Mouse (Mus musculus) heart, adult 11 months (tissue): ENCODE data around the gene 9230112D13Rik.

Source experiments
- DNase-seq: peaks from one replicate; pipeline ENCODE4 v3.0.0; 2022

Gene 9230112D13Rik

GRCm38 (mm10) chr14:34522701-34523100 lies at the start of gene 9230112D13Rik:
Gene 9230112D13Rik, minus strand, starts transcription at chr14:34522801.
- DNase-seq, result no peak

- DNase-seq, result peak; percentile 95
These were observed 49.2 kb upstream of the 9230112D13Rik start for GRCm38 (mm10) chr14:34571610-34572387.

DNA sequence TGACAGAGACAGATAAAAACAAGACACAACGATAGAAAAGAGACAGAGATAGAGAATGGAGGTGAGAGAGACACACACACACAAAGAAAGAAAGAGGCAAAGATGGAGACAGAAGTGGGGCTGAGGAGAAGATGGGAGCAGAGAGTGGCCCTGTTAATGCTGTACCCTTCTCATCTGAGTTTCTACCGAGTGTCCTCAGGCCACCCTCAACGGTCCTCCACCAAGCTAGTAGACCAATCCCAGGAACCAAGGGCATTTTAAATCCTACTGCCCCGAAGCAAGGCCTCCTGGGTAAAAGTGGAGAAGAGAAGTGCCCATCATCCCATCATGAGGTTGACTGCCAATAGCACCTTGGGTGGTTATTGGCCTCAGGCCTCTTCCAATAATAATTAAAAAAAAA lies 48.3 kb upstream of the 9230112D13Rik start:
- no peak for DNase-seq

- DNase-seq, result peak; percentile 96
These were observed 47.7 kb upstream of the 9230112D13Rik start for GRCm38 (mm10) chr14:34570294-34570693.

DNA sequence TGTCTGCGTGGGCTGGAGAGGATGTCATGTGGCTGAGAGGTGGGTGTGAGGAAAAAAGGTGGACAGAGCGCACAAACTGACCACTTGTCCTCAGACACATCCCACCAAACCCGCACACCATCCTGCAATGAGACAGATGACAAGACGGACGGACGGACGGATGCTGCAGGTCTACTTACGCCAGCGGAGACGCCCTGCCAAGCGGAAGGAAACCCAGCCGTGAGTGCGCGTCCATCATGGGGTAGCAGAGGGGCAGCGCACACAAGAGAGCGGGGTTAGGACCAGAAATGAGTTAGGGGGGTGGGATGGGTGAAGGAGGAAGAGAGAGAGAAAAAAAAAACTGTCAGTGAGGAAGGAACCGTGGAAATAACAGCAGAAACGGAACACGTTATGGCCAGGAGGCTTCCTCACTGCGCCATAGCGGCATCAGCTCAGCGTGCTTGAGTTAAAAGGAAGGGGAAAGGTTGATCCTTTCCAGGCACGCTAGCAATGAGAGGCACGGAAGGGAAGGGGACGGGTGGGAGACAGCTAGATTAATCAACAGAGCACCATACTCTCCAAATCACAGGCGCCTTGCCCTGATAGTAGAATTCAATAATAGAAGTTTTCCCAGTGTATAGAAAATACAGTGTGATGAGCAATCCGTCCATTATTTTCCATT lies 47.1 kb upstream of the 9230112D13Rik start:
- DNase-seq, result peak; percentile 92

- peak; percentile 92 for DNase-seq
These were observed 46.0 kb upstream of the 9230112D13Rik start for GRCm38 (mm10) chr14:34568626-34569025.

DNA sequence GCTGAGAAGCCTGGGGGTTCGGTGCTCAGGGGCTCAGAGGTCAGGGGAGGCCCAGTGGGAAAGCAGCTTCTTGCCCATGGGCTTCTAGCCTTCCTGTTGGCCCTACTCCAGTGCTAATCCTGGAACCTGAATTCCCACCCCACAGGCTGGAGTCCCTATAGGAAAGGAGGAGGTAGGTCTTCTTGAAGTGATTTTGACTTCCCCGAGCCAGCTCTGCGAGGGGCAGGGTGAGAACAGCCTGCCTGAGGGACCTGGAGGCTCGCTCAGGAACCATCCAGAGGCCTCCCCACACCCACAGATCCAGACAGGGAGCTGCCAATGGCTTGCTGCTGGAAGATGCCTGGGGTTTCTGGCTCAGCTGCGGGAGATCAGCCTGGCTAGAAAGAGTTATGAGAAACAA lies 45.1 kb upstream of the 9230112D13Rik start:
- peak; percentile 94 for DNase-seq

GRCm38 (mm10) chr14:34566530-34566929 lies 43.9 kb upstream of the 9230112D13Rik start:
- DNase-seq, result peak; percentile 94

DNA sequence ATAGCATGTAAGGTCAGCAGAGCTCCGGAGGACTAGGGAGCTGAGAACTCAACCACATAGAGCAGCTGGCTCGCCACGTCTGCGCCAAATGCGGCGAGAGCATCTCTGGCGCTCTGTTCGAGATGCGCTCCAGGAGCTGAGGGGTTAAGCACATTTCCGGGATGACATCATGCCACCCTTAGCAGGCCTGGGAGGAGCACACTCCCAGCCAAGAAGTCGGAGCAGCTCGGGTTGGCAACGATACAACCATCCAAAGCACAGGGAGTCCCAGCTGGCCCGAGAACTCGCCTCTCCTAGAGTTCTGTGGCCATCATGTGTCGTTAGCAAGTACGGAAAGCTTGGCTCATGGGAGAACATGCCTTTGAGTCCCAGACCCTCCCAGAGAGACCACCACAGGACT lies 43.1 kb upstream of the 9230112D13Rik start:
- peak; percentile 98 for DNase-seq

GRCm38 (mm10) chr14:34564646-34565045 lies 42.0 kb upstream of the 9230112D13Rik start:
- peak; percentile 99 for DNase-seq

DNA sequence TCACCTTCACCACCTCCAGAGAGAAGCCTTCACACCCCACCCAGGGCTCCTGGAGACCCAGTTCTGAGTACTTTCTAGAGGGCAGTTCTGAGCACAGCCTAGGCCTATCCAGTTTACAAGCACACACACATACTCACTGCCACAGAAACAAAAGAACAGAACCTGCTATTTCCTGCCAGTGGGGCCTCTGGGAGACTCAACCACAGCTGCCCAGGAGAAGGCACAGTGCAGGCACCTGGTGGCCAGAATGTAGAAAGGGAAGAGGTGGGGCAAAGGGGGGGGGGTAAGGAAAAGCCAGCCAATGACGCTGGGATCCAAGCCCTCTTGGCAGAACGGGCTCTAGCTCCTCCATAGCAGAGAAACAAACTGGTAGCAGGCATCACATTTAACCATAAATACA lies 39.8 kb upstream of the 9230112D13Rik start:
- no peak for DNase-seq

GRCm38 (mm10) chr14:34561647-34562046 lies 39.0 kb upstream of the 9230112D13Rik start:
- no peak for DNase-seq

- DNase-seq, result peak; percentile 86
These were observed 36.3 kb upstream of the 9230112D13Rik start for GRCm38 (mm10) chr14:34558947-34559346.

- DNase-seq, result peak; percentile 93
These were observed 32.6 kb upstream of the 9230112D13Rik start for GRCm38 (mm10) chr14:34555211-34555610.

GRCm38 (mm10) chr14:34554047-34554446 lies 31.4 kb upstream of the 9230112D13Rik start:
- peak; percentile 98 for DNase-seq

DNA sequence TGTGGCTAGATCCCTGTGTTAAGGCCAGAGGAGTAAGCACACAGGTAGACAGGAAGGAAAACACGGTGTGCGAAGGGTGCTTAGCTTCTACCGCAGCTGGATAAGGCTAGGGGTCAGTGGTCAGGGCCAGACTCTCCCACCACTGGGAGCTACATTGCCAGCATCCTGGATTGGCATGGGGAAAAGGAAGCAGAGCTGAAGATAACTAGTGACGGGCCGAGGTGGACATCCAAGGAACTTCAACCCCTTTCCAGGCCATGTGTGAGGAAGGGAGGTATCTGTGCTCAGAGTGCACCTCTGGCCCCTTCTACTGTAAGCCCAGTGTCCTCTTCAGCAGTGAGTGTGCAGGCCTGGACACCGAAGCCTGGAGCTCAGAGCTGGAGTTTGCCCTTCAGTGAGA lies 30.9 kb upstream of the 9230112D13Rik start:
- DNase-seq, result peak; percentile 91

DNA sequence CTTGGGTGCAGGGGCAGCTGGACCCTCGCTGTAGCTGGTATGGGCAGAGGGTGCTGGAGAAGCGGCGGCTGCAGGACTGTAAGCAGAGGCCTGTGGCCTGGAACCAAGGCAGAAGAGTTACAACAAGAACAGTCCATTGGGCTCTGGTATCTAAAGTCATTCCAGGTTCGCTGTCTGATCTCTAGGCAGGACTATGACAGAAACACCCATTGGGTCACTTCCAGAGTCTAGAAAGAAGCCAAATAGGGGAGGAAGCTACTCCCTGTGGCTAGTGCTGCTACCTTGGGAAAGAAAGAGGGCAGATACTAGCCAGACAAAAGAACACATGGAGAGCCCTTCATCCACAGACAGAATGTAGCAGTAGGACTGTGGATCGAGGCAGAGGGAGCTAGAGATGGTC lies 29.6 kb upstream of the 9230112D13Rik start:
- DNase-seq, result no peak

GRCm38 (mm10) chr14:34549004-34549671 lies 26.5 kb upstream of the 9230112D13Rik start:
- peak; percentile 97 for DNase-seq

DNA sequence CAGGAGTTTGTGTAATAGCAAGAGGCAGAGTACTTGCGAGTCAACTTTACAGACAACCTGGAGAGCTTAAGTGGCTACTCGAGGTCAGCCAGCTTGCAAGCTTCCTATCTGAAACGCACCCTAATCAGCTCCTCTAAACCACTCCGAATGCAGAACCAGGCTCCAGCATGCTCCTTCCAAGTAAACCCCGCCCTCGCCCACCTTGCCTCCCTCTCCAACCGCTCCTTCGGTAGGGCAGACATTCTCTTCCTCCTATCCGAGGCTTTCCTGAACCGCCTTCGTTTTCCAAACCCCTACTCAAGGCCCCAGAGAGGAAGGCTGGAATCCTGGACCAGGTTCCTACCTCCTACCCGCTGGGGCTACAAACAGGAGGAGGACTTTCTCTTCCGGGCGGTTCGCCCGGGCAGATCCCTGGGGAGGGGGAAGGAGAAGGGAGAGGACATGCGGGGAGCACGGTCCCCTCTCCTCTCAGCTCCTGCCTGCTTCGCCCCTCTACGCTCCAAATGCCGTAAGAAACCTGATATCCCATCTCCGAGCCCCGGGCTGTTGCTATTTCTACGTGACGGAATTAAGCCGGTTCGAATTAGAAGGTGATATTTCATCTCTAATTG lies 25.9 kb upstream of the 9230112D13Rik start:
- DNase-seq, result peak; percentile 97

GRCm38 (mm10) chr14:34544545-34544944 lies 21.9 kb upstream of the 9230112D13Rik start:
- peak; percentile 97 for DNase-seq

- DNase-seq, result peak; percentile 91
These were observed 21.4 kb upstream of the 9230112D13Rik start for GRCm38 (mm10) chr14:34544001-34544400.

DNA sequence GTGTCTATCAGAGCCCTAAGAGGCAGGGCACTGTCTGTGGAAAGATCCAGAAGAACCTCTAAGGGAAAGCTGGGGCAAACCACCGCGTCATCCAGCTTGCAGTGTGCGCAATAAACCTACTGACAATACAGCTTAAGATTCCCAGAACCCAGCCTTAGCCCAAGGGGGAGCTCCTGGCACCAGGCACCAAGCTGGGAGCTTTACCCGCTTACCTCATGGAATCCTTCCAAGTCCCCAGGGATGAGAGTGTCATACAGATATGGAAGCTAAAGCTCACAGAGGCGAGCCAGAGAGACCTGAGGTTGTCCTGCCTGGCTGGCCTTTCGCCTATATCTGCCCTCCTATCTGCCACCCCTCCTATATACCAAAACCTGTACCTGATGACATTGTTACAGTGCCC lies 21.0 kb upstream of the 9230112D13Rik start:
- peak; percentile 95 for DNase-seq

DNA sequence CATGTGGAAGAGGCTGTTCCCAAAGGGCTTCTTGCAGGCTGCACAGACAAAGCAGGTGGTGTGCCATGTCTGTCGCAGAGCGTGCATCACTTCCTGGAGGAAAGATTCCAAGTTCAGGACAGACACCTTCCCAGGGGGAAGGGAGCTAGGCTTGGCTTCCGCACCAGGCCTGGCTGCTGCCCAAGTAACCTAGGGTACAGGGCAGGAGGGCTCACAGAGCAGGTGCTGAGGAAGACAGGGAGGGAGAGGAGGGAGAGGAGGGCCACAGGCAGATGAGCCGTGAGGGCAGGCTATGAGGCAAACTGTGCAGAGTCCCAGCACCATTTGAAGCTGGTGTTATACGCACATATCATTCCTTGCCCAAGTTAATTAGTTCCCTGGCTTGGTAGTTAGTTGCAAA lies 19.3 kb upstream of the 9230112D13Rik start:
- no peak for DNase-seq
